Mouse (Mus musculus): ENCODE results near the gene Lpp. TPM values are rescaled to one million over a fixed set of nuclear protein-coding genes. Genes with fewer than 3 reads are reported as not detected.

Lpp gene
- total and polyA plus RNA-seq, 3 experiments = 0.64 to 1.2 (median 0.68) TPM

- no peaks in the 10 kb centered on the region for H3K9me3 ChIP-seq (replicated peaks; ENCODE audit: low read length)
- no peak overlapping the region for H3K4me2 ChIP-seq (ENCODE audit: insufficient read depth, low read depth, poor library complexity, severe bottlenecking)
- in situ Hi-C loops (cut with MboI; ENCODE audit: low pct_ligation_motif_present, low pct_unique_long_range_greater_than_20kb, low sequenced_read_pairs) = no loop called here
- no peaks in the 10 kb centered on the region for H3K36me3 ChIP-seq (replicated peaks in 1 of 2; ENCODE audit: control insufficient read depth in 1 of 2, insufficient read depth in 1 of 2, low read length in 1 of 2)
- H3K27me3 ChIP-seq (replicated peaks) = no peaks in the 10 kb centered on the region
- TF ChIP-seq HCFC1 (IDR thresholded peaks at IDR 0.05; ENCODE audit: low read depth, low read length) (no peak), POLR2AphosphoS2 (IDR thresholded peaks at IDR 0.05; ENCODE audit: low read depth, low read length) (no peak), ZNF384 (IDR thresholded peaks at IDR 0.05; ENCODE audit: low read depth, low read length) (no peak), SMC3 (IDR thresholded peaks at IDR 0.05; ENCODE audit: low read depth, low read length) (no peak), TBP (conservative IDR thresholded peaks at IDR 0.05; ENCODE audit: low read depth, low read length) (no peak), EP300 (IDR thresholded peaks at IDR 0.05; ENCODE audit: low read length) (no peak), SIN3A (IDR thresholded peaks at IDR 0.05; ENCODE audit: low read length) (no peak), JUN (IDR thresholded peaks at IDR 0.05; ENCODE audit: insufficient read depth, low read depth, low read length) (no peak), ZMIZ1 (IDR thresholded peaks at IDR 0.05; ENCODE audit: low read depth, low read length) (no peak), GABPA (IDR thresholded peaks at IDR 0.05; ENCODE audit: insufficient replicate concordance, low read depth, low read length) (no peak), JUND (conservative IDR thresholded peaks at IDR 0.05; ENCODE audit: low read depth, low read length) (no peak), UBTF (IDR thresholded peaks at IDR 0.05; ENCODE audit: low read depth, low read length) (no peak)
- DNase-seq (ENCODE audit: extremely low read depth) = no peak
- H3K4me1 ChIP-seq (ENCODE audit: control insufficient read depth in 1 of 2, insufficient read depth in 2 of 2) = peaks cover 0 to 10% of the 10 kb centered on the region in 2 experiments; a peak in 2 of 4 replicates
- H3K4me3 ChIP-seq (replicated peaks in 1 of 3; ENCODE audit: low read depth in 2 of 3, low read length in 2 of 3, poor library complexity in 1 of 3) = no peak overlapping the region
- no peak overlapping the region for H3K9ac ChIP-seq (ENCODE audit: insufficient read depth, low read depth)
- dilution Hi-C loops (cut with MboI; ENCODE audit: extremely low pct_ligation_motif_present, extremely low pct_unique_long_range_greater_than_20kb, low sequenced_read_pairs) = no loop called here
- no peak overlapping the region for H3K27ac ChIP-seq (ENCODE audit: insufficient read depth, low read depth)
- H3K79me2 ChIP-seq (replicated peaks; ENCODE audit: control insufficient read depth, extremely low read depth, insufficient read depth, poor library complexity, severe bottlenecking) = no peaks in the 10 kb centered on the region
Measured at GRCm38 (mm10) chr16:24664131-24664530, 270.8 kb downstream of the Lpp start.

DNA sequence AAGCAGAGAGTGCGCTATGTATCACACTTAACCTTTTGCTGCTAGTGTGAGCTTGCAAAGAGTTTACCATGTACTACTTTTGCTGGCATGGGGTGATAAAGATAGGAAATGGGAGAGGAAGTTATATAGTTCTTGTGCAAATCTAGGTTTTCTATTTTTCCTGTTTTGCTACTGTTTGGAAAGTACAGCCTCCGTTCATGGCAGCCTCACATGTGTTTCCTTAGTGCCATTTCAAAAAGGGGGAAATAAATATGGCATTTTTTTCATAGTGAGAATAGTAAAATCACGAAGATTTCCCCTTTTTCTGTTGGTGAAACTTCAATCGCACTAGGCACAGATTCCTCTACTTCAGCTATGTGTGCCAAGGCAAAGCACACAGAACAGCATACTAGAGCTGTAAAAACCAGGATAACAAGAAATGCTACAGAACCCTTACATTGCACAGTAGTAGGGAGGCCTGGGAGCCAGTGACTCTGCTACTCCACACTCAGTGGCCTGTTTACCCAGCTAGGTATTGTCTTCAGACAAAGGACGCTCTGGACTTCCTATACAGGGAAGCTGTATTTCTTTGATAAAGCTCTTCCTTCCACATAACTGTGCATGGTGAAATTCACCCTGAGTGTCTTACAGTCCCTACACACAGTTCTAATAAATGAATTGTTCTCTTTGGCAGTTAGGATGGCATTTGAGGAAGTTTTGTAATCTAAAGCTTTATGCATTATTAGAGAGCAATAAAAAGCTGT is 276.6 kb downstream of the Lpp start:
- Histone ChIP-seq H3K27me3 (replicated peaks) (no peaks in the 10 kb centered on the region), H3K79me2 (replicated peaks; ENCODE audit: control insufficient read depth, extremely low read depth, insufficient read depth, poor library complexity, severe bottlenecking) (no peaks in the 10 kb centered on the region), H3K27ac (ENCODE audit: insufficient read depth, low read depth) (no peak overlapping the region), H3K4me3 (replicated peaks in 1 of 3; ENCODE audit: low read depth in 2 of 3, low read length in 2 of 3, poor library complexity in 1 of 3) (no peak overlapping the region), H3K9me3 (replicated peaks; ENCODE audit: low read length) (no peaks in the 10 kb centered on the region), H3K9ac (ENCODE audit: insufficient read depth, low read depth) (no peak overlapping the region), H3K4me2 (ENCODE audit: insufficient read depth, low read depth, poor library complexity, severe bottlenecking) (no peak overlapping the region), H3K36me3 (replicated peaks in 1 of 2; ENCODE audit: control insufficient read depth in 1 of 2, insufficient read depth in 1 of 2, low read length in 1 of 2) (no peaks in the 10 kb centered on the region), H3K4me1 (ENCODE audit: control insufficient read depth in 1 of 2, insufficient read depth in 2 of 2) (peaks cover 0 to 12% of the 10 kb centered on the region in 2 experiments; a peak in 2 of 4 replicates)
- TF ChIP-seq HCFC1 (IDR thresholded peaks at IDR 0.05; ENCODE audit: low read depth, low read length) = no peak
- TF ChIP-seq TBP (conservative IDR thresholded peaks at IDR 0.05; ENCODE audit: low read depth, low read length) = no peak
- no peak for TF ChIP-seq IRF4 (IDR thresholded peaks at IDR 0.05; ENCODE audit: low read depth, low read length)
- no peak for TF ChIP-seq POLR2AphosphoS2 (IDR thresholded peaks at IDR 0.05; ENCODE audit: low read depth, low read length)
- TF ChIP-seq USF2 (conservative IDR thresholded peaks at IDR 0.05; ENCODE audit: low read depth, low read length) = no peak
- no peak for TF ChIP-seq GABPA (IDR thresholded peaks at IDR 0.05; ENCODE audit: insufficient replicate concordance, low read depth, low read length)
- no peak for TF ChIP-seq JUN (IDR thresholded peaks at IDR 0.05; ENCODE audit: insufficient read depth, low read depth, low read length)
- TF ChIP-seq TCF12 (IDR thresholded peaks at IDR 0.05; ENCODE audit: low read depth, low read length) = no peak
- TF ChIP-seq MAZ (IDR thresholded peaks at IDR 0.05; ENCODE audit: low read depth, low read length) = no peak
- TF ChIP-seq ZC3H11A (IDR thresholded peaks at IDR 0.05; ENCODE audit: low read depth, low read length) = no peak
- no peak for TF ChIP-seq KAT2A (IDR thresholded peaks at IDR 0.05; ENCODE audit: insufficient replicate concordance, low read length)
- no peak for TF ChIP-seq MAFK (IDR thresholded peaks at IDR 0.05; ENCODE audit: insufficient replicate concordance, low read length)
- no peak for TF ChIP-seq PAX5 (IDR thresholded peaks at IDR 0.05; ENCODE audit: low read length)
- TF ChIP-seq MYC (IDR thresholded peaks at IDR 0.05; ENCODE audit: low read depth, low read length) = no peak
- no peak for TF ChIP-seq ZNF384 (IDR thresholded peaks at IDR 0.05; ENCODE audit: low read depth, low read length)
- TF ChIP-seq ZKSCAN1 (IDR thresholded peaks at IDR 0.05; ENCODE audit: borderline replicate concordance, low read depth, low read length) = no peak
- TF ChIP-seq ETS1 (conservative IDR thresholded peaks at IDR 0.05; ENCODE audit: low read depth, low read length) = no peak
- dilution Hi-C loops (cut with MboI; ENCODE audit: extremely low pct_ligation_motif_present, extremely low pct_unique_long_range_greater_than_20kb, low sequenced_read_pairs) = no loop called here
- in situ Hi-C loops (cut with MboI; ENCODE audit: low pct_ligation_motif_present, low pct_unique_long_range_greater_than_20kb, low sequenced_read_pairs) = no loop called here
- DNase-seq (ENCODE audit: extremely low read depth) = no peak

Data from CH12.LX (cell line).